Mouse (Mus musculus): ENCODE measurements at regions not wholly inside any gene's neighbourhood (a gene's known extent, or its start where the extent isn't known, plus 50 kb on each side); places are given as distances from the start of the nearest gene placed in this dataset.
A peak's percentile ranks its signal among the peaks of the same experiment; 100 is the strongest.

DNA sequence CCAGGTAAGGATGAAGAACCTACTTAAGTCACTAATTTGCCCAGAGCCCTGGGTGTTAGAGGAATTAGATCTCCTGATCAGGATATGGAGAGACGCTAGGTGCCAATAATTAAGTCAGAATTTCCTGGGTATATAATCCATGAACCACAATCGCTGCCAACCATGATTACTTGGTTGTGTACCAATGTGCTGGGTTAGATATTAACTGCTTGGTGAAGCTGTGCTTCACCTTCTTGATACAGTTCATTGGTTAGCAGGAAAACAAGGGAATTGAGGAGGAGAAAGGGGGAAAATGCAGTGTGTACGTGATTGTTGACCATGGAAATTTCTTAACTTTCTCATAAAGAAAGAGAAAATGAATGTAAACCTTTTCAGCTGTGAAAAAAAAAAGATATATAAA, 961.7 kb upstream of the Slc39a10 start:
- DNase-seq: no peak

DNA sequence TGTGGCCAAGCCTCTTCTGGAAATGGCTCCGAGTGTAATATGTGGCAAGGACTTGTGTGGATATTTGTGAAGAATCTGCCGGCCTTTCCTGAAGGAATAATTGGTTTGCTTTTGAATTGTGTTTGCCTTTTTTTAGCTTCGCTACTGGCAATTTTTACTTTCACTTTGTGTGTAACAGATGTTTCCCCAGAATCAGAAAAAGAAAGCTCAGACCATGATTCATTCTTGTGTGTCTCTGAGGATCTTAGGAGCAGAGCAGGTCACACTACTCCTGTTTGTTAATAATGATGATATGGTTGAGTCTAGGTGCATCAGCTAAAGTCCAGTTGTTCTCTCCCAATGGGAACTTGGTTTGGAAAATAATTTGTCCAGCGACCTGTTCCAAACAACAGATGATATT, 961.3 kb upstream of the Slc39a10 start:
- DNase-seq: no peak

DNA sequence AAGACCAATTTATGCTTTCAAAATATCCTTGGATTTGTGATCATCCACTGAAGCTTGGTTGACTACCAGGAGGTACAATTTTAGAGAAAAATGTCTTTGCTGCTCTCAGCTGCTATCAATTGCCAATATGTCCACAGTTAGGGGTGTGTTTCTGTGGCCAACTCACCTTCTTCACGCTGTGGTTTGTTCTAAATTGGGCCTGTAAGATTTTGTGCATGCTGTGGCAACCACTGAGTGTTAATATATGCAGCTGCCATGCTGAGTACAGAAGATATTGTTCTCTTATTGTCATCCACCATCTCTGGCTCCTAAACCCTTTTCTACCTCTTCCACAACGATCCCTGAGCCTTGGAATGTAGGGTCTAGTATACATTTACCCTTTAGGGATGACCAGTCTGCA, 948.2 kb upstream of the Slc39a10 start:
- DNase-seq: no peak

DNA sequence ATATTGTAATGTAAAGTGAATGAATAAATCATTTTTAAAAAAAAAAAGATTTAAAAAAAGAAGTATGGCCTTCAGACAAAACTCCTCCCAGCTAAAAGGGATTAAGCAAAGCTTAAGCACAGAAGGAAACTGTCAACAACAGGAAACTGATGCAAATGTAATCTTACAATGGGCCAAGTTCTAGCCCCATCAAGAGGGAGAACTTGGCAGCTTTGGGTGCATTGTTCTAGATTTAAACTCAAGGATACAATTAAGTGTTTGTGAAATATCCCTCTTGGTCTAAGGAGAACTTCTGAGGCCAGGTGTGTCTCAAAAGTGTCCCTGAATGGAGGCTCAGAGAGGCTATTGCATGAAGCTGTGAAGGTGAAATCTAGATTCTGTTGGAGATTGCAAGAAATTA, 941.4 kb upstream of the Slc39a10 start:
- DNase-seq: no peak

DNA sequence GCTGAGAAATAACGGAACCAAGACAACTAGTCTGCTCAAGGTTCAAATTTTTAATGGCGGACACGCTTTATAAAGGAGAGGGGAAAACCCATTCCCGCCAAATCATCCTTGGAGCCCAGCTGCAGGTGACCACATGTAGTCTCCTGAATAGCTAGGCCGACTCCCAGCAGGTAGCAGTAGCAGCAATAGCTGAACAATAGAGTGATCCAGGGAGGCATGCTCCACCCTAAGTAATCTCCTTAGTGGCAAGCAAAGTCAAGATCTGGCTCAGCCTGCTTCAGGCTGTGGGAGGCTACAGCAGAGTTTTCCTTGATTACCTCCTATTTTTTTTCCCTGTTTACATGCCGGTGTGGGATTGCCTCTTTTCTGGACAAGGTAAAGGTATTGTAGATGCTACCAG, 934.6 kb upstream of the Slc39a10 start:
- no peak for DNase-seq

DNA sequence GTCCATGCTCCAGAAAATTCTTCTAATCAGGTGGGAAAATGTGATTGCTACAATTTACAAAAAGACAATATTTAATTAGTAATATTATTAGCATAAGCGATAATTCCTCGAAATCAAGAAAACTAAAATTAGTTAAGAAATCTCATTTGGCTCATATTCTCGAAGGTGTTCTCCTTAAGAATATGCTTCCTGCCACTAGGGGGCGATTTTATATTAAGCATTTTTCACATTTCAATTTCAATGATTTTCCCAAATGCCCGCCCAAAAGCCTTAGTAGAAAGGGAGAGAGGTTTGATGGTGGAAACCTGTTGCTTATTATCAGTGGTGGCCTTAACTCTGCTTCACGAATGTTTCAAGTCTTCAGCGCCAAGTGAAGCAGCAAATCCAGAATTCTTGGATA, 916.9 kb upstream of the Slc39a10 start:
- DNase-seq: peak; percentile 6

DNA sequence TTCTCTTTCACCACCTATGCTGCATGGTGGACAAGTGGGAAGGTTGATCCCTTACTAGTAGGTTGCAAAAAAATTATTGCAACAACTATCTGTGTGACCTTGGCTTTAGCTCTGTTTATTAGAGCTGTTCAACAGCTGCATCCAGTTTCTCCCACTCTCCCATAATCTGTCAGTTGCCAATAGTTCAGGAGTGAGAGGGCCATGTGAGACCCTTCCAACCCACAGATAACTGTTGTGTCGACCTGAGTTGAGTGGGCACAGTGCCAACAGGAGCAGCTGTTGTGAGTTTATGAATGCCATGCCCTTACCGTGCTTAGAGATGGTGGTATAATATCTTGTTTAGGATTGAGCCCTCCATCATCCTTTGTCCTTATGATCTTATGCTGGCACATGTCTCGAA, 902.1 kb upstream of the Slc39a10 start:
- DNase-seq: no peak
